Mouse (Mus musculus) ovary, postnatal 36 days (tissue): Measurements from ENCODE around the gene Bcar1.

ENCODE experiments used
- DNase-seq: peaks from one replicate; pipeline ENCODE4 v3.0.0; 2022; ENCODE audit warnings: low spot score, mixed read lengths

Gene Bcar1

DNA sequence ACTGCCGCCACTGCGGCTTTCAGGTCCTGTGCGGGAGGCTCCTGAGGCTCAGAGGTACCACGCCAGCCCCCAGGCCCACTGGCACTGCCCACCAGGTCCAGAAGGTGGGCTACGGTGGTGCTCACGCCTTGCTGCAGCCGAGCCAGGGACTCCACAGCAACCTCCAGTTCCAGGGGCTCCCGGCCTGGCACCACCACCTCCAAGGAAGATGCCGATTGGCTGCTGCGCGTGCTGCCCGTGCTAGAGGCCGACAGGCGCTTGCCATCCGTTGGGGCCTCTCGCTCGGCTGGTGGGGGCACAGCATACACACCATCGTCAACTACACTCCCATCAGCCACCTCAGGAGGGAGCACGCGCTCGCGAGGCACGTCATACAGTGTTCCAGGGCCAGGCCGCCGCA lies 29.8 kb downstream of the Bcar1 start:
- no peak for DNase-seq

DNA sequence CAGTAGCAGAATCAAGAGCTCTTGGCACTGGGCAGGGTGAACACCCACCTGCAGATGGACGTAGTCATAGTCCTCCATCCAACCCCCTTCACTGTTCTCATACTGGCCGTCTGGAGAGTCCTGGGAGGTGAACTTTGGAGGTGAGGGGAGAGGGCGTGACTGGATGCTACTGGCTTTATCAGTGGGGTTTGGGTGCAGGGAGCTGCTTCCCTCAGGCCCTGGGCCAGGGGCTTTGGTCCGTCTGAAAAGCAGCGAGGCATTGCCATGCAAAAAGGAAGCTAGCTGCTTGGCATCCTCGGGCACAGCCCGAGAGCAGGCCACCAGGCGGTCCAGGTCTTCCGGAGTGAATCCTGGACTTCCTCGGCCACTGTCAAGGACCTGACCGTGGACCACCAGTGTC lies 30.3 kb downstream of the Bcar1 start:
- peak; percentile 5 for DNase-seq

DNA sequence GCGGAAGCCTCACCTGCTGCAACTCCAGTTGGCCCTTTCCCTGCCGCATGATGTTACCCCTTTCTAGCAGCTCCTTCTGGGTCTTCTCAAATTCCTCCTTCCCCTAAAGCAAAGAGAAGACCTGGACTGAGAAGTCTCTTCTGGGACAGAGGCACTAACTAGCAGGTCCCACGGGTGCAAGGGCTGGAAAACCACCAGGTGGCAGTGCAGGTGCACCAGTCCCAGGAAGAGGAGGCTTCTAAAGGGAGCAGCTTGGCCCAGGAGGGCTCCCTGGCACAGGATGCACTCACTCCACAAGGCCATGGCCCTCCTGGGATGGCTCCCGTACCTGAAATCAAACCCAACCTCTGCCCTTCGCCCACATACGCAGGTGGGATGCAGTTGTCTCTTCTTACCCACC lies 31.0 kb downstream of the Bcar1 start:
- peak; percentile 73 for DNase-seq

- no peak for DNase-seq
Observed at GRCm38 (mm10) chr8:111712135-111712534, 31.5 kb downstream of the Bcar1 start.

GRCm38 (mm10) chr8:111710777-111711485 lies 32.7 kb downstream of the Bcar1 start:
- peak; percentile 3 for DNase-seq

- no peak for DNase-seq
Observed at GRCm38 (mm10) chr8:111709223-111709622, 34.4 kb downstream of the Bcar1 start.

DNA sequence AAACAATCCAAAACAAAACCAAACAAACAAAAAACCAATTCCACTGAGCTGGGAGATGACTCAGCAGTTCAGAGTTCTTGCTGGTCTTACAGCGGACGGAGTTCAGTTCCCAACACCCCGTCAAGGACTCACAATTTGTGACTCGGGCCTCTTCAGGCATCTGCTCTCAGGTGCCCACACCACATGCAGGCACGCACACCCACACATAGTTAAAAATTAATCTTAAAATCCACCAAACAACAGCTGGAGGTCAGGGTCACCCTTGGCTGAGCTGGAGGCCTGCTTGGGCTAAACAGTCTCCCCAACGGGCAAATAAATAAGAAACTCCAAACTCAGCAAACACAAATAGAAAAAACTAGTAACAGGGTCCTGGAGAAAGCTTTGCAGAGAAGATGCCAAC lies 35.3 kb downstream of the Bcar1 start:
- peak; percentile 36 for DNase-seq

DNA sequence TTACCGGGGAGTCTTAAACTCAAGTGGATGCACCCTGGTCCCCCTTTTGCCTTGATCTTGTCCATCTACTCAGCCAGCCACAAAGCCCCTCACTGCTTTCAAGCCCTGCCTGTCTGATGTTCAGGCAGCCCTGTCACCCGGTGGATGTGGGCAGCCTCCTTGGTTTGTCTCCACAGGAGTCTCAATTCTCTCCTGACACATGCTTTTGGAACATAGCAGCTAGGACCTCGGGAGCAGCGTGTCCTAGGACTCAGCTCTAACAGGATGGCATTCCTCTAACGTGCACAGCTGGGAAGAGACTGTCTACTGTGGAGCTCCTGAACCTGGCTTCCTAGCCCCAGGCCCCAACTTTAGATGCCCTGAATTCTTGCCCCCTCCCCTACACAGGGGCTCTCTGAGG lies 37.9 kb downstream of the Bcar1 start:
- DNase-seq, result no peak

GRCm38 (mm10) chr8:111705222-111705621 lies 38.4 kb downstream of the Bcar1 start:
- no peak for DNase-seq

DNA sequence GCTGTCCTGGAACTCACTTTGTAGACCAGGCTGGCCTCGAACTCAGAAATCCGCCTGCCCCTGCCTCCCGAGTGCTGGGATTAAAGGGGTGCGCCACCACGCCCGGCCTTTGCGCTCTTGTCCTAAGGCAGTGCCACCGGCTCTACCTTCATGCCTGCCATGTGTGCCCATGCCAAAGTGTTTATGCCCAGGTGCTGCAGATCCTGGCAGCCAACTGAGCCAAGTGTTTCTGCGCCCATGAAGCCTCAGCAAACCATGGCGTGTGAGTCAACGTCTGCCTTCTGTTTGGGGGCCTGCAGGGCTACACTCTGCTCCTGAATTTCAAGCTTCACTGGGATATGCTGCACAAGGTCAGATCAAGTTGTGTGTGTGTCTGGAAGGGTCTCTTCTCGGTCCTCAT lies 39.0 kb downstream of the Bcar1 start:
- DNase-seq, result no peak

GRCm38 (mm10) chr8:111701380-111701779 lies 42.2 kb downstream of the Bcar1 start:
- no peak for DNase-seq

DNA sequence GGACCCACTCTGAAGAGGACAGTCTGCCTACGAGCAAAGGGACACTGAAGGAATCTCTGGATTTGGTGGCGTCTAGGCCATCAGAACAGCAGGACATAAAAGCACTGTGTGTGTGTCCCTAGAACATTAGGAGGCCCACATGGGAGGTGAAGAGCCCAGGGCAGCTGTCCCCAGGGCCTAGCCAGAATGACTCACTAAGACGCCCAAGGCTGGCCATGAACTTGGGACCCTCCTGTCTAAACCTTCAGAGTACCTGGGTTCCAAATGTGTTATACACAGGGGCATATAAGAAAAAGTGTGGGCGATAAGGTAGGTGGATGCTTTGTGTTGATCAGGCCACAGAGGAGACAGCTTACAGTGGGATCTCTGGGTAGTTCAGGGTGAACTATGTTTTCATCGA lies 42.9 kb downstream of the Bcar1 start:
- DNase-seq, result no peak

GRCm38 (mm10) chr8:111700201-111700600 lies 43.4 kb downstream of the Bcar1 start:
- DNase-seq, result no peak

- no peak for DNase-seq
Observed at GRCm38 (mm10) chr8:111699035-111699434, 44.6 kb downstream of the Bcar1 start.

DNA sequence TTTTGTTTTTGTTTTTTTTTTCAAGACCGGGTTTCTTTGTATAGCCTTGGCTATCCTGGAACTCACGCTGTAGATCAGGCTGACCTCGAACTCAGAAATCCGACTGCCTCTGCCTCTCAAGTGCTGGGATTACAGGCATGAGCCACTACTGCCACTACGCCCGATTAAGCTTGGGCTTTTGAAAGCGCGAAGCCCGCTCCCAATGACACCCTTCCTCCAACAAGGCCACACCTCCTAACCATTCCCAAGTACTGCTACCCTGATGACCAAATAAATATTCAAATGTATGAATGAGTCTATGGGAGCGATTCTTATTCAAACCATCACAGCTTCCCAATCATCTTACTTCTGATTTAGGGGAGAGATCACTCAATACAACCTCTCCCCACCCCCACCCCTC lies 46.0 kb downstream of the Bcar1 start:
- DNase-seq, result no peak

GRCm38 (mm10) chr8:111695441-111695840 lies 48.2 kb downstream of the Bcar1 start:
- DNase-seq, result no peak

GRCm38 (mm10) chr8:111693261-111693741 lies 50.3 kb downstream of the Bcar1 start:
- DNase-seq, result no peak

DNA sequence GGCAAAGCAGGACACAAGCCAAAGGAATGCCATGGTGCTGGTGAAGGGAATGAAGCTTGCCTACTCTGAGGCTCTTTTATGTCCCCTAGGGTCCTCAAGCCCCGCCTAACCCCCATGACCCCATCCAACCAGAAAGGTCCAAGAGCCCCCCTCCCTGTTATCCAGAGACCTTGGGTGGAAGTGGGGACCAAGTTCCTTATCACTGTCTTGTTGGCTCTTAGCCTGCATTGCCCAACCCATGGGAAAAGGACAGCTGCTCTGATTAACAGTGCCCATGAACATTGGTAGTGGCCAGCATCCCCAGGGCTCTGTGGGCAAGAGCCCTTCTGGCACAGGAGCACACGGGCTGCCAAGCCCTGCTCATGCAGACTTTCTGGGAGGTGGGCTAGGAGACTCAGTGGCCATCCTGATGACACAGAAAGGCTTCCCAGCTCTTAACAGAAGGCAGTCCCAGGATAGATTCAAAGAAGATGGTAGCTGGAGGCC lies 52.6 kb downstream of the Bcar1 start, which contains the start of gene Ctrb1:
Gene Ctrb1 (minus strand): TSS at position 51 of the 486 bp plus-strand sequence.
- DNase-seq, result no peak

GRCm38 (mm10) chr8:111686881-111687280 lies 56.7 kb downstream of the Bcar1 start:
- DNase-seq, result no peak

GRCm38 (mm10) chr8:111682521-111682920 lies 61.1 kb downstream of the Bcar1 start:
- DNase-seq, result no peak

DNA sequence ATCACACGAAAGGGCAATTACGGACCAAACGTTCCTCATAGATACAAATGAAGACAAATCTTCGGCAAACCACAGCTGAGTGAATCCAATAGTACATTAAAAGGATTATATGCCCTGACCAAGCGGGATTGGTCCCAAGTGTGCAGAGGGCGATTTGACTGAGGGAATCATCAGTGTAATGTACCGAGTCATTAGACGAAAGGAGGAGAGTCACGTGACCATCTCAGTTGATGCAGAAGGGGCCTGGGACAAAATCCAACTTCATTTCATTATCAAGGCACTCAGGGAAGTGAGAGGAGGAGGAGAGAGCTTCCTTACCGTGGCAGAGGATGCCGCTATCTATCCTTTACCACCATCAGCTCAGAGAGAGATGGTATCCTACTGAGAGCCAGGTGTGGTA lies 62.5 kb downstream of the Bcar1 start:
- no peak for DNase-seq

GRCm38 (mm10) chr8:111680423-111681028 lies 63.1 kb downstream of the Bcar1 start:
- DNase-seq, result no peak

DNA sequence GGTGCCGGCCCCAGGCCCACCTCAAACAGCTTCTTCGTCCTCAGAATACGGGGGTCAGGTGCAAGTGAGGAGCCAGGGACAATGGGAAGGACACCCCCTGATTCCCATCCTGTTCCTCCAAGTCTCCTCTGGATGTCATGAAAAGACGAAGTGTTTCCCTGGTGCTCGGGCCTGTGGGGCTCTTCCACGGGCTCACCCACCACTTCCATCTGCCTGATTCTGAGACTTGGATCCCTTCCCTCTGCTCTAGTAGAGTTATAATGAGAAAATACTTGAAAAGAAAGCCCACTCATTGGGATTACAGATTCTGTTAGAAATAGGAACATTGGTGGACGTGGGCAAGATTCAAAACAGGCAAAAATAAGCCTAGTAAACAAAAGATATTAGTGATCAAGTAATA lies 64.8 kb downstream of the Bcar1 start:
- DNase-seq, result no peak

DNA sequence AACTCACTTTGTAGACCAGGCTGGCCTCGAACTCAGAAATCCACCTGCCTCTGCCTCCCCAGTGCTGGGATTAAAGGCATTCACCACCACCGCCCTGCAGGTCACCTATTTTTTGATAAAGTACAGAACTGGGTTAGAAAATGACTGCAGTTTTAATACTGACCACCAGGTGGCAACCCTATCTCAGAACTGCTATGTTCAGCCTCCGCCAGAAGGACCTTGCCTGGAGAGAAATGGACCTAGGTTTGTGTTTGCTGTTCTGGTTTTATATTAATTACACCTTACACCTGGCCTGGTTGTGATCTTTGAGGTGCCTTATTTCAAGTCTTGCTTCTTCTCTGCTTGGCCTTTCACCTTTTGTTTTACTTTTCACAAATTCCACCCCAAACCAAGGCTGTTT lies 65.5 kb downstream of the Bcar1 start:
- no peak for DNase-seq
